Mouse (Mus musculus): ENCODE data around the gene Ror1.

DNA sequence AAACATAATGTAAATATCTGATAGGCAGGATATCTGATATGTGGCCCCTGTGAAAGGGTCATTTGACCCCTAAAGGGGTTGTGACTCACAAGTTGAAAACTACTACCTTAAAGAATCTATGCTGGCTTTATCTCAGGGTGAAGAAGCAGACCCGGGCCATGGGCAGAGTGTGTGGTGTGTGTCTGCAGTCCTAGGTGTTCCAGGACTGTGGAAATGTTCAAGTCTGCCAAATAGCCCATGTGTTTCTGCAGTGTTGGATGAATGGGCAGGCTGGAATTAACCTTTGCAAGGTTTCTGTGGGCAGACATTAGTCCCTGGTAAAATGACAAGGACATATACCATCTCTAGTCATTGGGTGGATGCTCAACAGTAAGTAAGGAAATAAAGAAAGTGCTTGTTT lies 205.8 kb downstream of the Ror1 start:
- TF ChIP-seq POLR2A (IDR thresholded peaks at IDR 0.05; ENCODE audit: insufficient read length, low read depth), result no peak
- no peak for TF ChIP-seq TCF3 (IDR thresholded peaks at IDR 0.05; ENCODE audit: insufficient read length, low read depth)
- no peak for TF ChIP-seq POLR2AphosphoS2 (IDR thresholded peaks at IDR 0.05; ENCODE audit: insufficient read length, low read depth)
- TF ChIP-seq REST (IDR thresholded peaks at IDR 0.05; ENCODE audit: insufficient read depth, insufficient read length), result no peak
- no peak for TF ChIP-seq USF1 (IDR thresholded peaks at IDR 0.05; ENCODE audit: low read depth)
